Comparison of ENCODE assay signal across 22 mouse cellular contexts in the genomic region with DNA sequence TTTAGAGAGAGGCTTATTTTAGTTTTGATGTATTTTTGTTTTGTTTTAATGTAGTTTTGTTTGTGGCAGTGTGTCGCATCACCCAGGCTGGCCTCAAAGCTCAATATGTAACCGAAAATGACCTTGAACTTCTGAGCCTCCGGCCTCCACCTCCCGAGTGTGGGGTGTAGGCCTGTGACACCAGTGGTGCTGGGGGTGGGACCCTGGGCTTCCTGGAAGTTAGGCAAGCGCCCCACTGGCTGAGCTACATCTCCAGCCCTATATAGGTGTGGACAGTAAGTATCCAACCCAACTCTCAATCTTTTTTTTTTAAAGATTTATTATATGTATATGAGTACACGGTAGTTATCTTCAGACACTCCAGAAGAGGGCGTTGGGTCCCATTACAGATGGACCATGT. TPM values are rescaled to one million over a fixed set of nuclear protein-coding genes. Genes with fewer than 3 reads are reported as not detected.
"Had no signal": no experiment of that assay in that cellular context is flagged by ENCODE, and none has a peak within 500 bp of the region (broad histone marks: within the 10 kb centered on the region; RNA-seq: fewer than 3 reads in every experiment).

No protein-coding gene starts in this region.

- H3K4me1 ChIP-seq: limb, embryonic 12.5 days; limb, embryonic 15.5 days; midbrain, embryonic 15.5 days; stomach, embryonic 15.5 days had no signal

- H3K4me3 ChIP-seq: limb, embryonic 12.5 days; limb, embryonic 15.5 days; megakaryocyte, embryonic 14.5 days; midbrain, embryonic 12.5 days; midbrain, embryonic 15.5 days; myocyte; neural tube, embryonic 13.5 days; stomach, embryonic 15.5 days had no signal

- DNase-seq: kidney, adult 11 months; kidney, adult 8-10 months; kidney, postnatal 25 days; liver, postnatal 0 days; lung, embryonic 14.5 days; retina, postnatal 1 day; right cerebral cortex, postnatal 25 days; spleen, adult 18-20 months; thymus, postnatal 36 days had no signal

- H3K9me3 ChIP-seq: limb, embryonic 12.5 days; limb, embryonic 15.5 days; megakaryocyte, embryonic 14.5 days; midbrain, embryonic 12.5 days; midbrain, embryonic 15.5 days; neural tube, embryonic 13.5 days; stomach, embryonic 15.5 days had no signal

- H3K27ac ChIP-seq: limb, embryonic 12.5 days; limb, embryonic 15.5 days; liver, embryonic 14.5 days; midbrain, embryonic 12.5 days; midbrain, embryonic 15.5 days; stomach, embryonic 15.5 days had no signal

- H3K9ac ChIP-seq: limb, embryonic 12.5 days; limb, embryonic 15.5 days; liver, embryonic 14.5 days; liver, postnatal 0 days; lung, embryonic 14.5 days; midbrain, embryonic 12.5 days; midbrain, embryonic 15.5 days; neural tube, embryonic 13.5 days; stomach, embryonic 15.5 days had no signal

- H3K27me3 ChIP-seq: limb, embryonic 12.5 days; limb, embryonic 15.5 days; midbrain, embryonic 12.5 days; midbrain, embryonic 15.5 days; neural tube, embryonic 13.5 days; stomach, embryonic 15.5 days had no signal

RNA-seq across cellular contexts. Expression of gene Brsk1, which starts 12.8 kb away (rescaled TPM):
- total RNA-seq: monocyte, adult 5-6 weeks; neutrophil, adult 5-6 weeks had no signal
- polyA plus RNA-seq: liver, postnatal 0 days had no signal

RNA-seq across cellular contexts. Expression of gene Tmem150b, which starts 21.9 kb away (rescaled TPM):
- total RNA-seq: layer of hippocampus, postnatal 10 days had no signal
- polyA plus RNA-seq: liver, embryonic 11.5 days; lung, embryonic 14.5 days had no signal
